Comparison of ENCODE assay signal across 10 mouse cellular contexts in genomic region chr6:34155137-34155804, GRCm38 (mm10). TPM values are rescaled to one million over a fixed set of nuclear protein-coding genes. Genes with fewer than 3 reads are reported as not detected.
A peak's percentile ranks its signal among the peaks of the same experiment; 100 is the strongest.
DNase-seq lines count a peak whose midpoint lies in the region; ATAC-seq and TF ChIP-seq lines count a peak whose summit lies in the region.
"Had no signal": no experiment of that assay in that cellular context is flagged by ENCODE, and none has a peak within 500 bp of the region (broad histone marks: within the 10 kb centered on the region; RNA-seq: fewer than 3 reads in every experiment).

No protein-coding gene starts in this region.

- TF ChIP-seq CTCF in layer of hippocampus, adult 2 months (conservative IDR thresholded peaks at IDR 0.05): no peak

- peaks cover 10% of the 10 kb centered on the region for H3K36me3 ChIP-seq in intestine, embryonic 15.5 days
- peaks cover 11% of the 10 kb centered on the region; the same call in 1 of the 2 replicates for H3K36me3 ChIP-seq in liver, embryonic 16.5 days (ENCODE audit: control insufficient read depth, insufficient read depth)

- ATAC-seq in common myeloid progenitor, adult 5-6 weeks (replicated peaks; ENCODE audit: low read depth, poor library complexity, severe bottlenecking): 0 out of 2 replicates have a peak, but pooled peaks have one; percentile 12
- peak; percentile 57 for ATAC-seq in intestine, embryonic 15.5 days
- ATAC-seq in liver, embryonic 16.5 days (ENCODE audit: low read depth): peak; percentile 59

- no peak overlapping the region for H3K4me3 ChIP-seq in intestine, embryonic 15.5 days (replicated peaks)
- H3K4me3 ChIP-seq in liver, embryonic 16.5 days (ENCODE audit: low read depth, low read length): no peak overlapping the region
- H3K4me3 ChIP-seq in layer of hippocampus, adult 2 months: no peak overlapping the region
- H3K4me3 ChIP-seq: limb, embryonic 12.5 days had no signal

- peak; percentile 64 for DNase-seq in kidney, adult 11 months
- DNase-seq in kidney, postnatal 14 days: no peak
- DNase-seq in embryo, embryonic 10.5 days (ENCODE audit: low spot score): no peak
- DNase-seq in layer of hippocampus, adult 9-10 months (ENCODE audit: low spot score): no peak
- no peak for DNase-seq in layer of hippocampus, adult 2 months (ENCODE audit: low spot score in 2 of 2)
- DNase-seq: gastrocnemius, postnatal 10 days had no signal

- no peak overlapping the region for H3K9ac ChIP-seq in intestine, embryonic 15.5 days
- peak overlapping the region; percentile 45 for H3K9ac ChIP-seq in liver, embryonic 16.5 days (ENCODE audit: low read depth, low read length)
- H3K9ac ChIP-seq: limb, embryonic 12.5 days had no signal

- no peak overlapping the region for H3K4me2 ChIP-seq in intestine, embryonic 15.5 days (replicated peaks)
- peak overlapping the region; percentile 38 for H3K4me2 ChIP-seq in liver, embryonic 16.5 days (ENCODE audit: low read depth, low read length)
- H3K4me2 ChIP-seq: limb, embryonic 12.5 days had no signal

- H3K27ac ChIP-seq in intestine, embryonic 15.5 days: peak overlapping the region; percentile 78
- peak overlapping the region; percentile 84 for H3K27ac ChIP-seq in liver, embryonic 16.5 days (ENCODE audit: low read length)
- no peak overlapping the region for H3K27ac ChIP-seq in layer of hippocampus, adult 2 months
- H3K27ac ChIP-seq: limb, embryonic 12.5 days had no signal

- H3K9me3 ChIP-seq in intestine, embryonic 15.5 days: no peaks in the 10 kb centered on the region
- no peaks in the 10 kb centered on the region for H3K9me3 ChIP-seq in liver, embryonic 16.5 days (replicated peaks; ENCODE audit: control insufficient read depth, low read length)
- H3K9me3 ChIP-seq: limb, embryonic 12.5 days had no signal

- 78% methylated on average over 15 of the region's 15 CpGs for WGBS in intestine, embryonic 15.5 days
- 30% methylated on average over 15 of the region's 15 CpGs for WGBS in liver, embryonic 16.5 days (ENCODE audit: insufficient replicate concordance)

- peaks cover 43% of the 10 kb centered on the region for H3K4me1 ChIP-seq in intestine, embryonic 15.5 days (replicated peaks)
- H3K4me1 ChIP-seq in liver, embryonic 16.5 days (ENCODE audit: control insufficient read depth, low read depth, low read length): peaks cover 42% of the 10 kb centered on the region

- no peaks in the 10 kb centered on the region for H3K27me3 ChIP-seq in intestine, embryonic 15.5 days (replicated peaks)
- no peaks in the 10 kb centered on the region for H3K27me3 ChIP-seq in liver, embryonic 16.5 days (ENCODE audit: control insufficient read depth, insufficient read depth, low read depth, low read length)

RNA-seq across cellular contexts. Expression of gene Slc35b4, which starts 21.6 kb away (rescaled TPM):
- total RNA-seq in common myeloid progenitor, adult 5-6 weeks (2017): 28.8 and 29.5 TPM in 2 replicates
- 37.3 and 42.6 TPM in 2 replicates for polyA plus RNA-seq in intestine, embryonic 15.5 days (2015; fragmentation: Nextera tagmentation; extraction: Ambion mirVana)
- polyA plus RNA-seq in liver, embryonic 16.5 days (2015; fragmentation: Nextera tagmentation; extraction: Ambion mirVana): 20.1 and 20.4 TPM in 2 replicates
- 10 to 100 TPM; 56.9 to 60.9 TPM for total RNA-seq in layer of hippocampus, adult 2 months (2021)
